Mouse (Mus musculus) ovary, postnatal 14 days (tissue): Measurements from ENCODE around the gene Smpd4.

Experiments used
- DNase-seq: peaks from one replicate; pipeline ENCODE4 v3.0.0; 2022; ENCODE audit warnings: low spot score

Smpd4 gene

DNA sequence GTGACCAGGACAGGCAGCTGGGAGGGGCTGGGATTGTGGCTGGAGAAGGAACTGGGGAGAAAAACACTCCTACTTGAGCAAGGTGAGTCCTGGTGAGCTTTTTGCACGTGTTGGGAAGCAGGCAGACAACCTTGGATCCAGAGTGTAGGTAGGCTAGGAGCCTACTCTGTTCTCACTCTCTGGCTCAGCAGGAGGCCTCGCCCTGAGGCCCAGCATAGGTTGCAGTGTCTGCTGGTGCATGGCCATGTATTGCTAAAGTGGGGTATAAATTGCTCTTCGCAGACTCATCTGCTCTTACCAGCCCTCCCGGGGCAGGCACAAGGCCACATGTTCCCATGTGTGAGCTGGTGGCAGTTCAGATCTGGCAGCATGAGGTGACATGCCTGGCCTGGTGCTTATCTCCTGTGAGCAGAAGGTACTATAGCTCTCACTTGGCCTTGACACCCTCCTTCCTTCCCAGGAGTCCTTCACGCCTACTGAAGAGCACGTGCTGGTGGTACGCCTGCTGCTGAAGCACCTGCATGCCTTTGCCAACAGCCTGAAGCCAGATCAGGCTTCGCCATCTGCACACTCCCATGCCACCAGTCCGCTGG lies 19.0 kb downstream of the Smpd4 start:
- no peak for DNase-seq

DNA sequence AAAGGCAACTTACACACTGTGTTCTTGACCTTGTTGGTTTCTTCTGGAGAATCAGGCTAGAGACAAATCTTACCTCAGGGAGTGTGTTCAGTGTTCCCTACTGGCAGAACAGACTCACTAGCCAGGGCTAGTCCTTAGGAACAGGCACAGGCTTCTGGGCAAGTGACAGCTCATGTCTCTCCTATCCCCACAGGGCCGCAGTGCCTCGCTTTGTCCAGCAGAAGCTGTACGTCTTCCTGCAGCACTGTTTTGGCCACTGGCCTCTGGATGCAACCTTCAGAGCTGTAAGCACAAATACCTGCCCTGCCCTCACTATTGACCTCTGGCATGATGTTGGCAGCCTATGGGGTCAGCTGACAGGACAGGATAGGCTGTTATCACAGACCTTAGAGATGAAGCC lies 19.9 kb downstream of the Smpd4 start:
- no peak for DNase-seq

DNA sequence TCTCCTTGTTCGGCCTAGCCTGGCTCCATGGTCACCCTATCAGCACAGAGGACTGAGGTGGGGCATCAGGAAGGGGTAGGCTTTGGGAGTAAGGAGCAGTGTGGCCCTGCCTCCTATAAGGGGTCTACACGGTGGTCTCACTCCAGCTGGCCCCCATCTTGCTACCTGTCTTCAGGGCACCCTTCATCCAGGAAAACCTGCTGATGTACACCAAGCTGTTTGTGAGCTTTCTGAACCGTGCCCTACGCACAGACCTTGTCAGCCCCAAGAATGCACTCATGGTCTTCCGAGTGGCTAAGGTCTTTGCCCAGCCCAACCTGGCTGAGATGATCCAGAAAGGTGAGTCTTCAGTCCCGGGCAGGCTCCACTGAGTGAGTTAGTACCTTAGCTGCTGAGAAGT lies 20.8 kb downstream of the Smpd4 start:
- DNase-seq: no peak

DNA sequence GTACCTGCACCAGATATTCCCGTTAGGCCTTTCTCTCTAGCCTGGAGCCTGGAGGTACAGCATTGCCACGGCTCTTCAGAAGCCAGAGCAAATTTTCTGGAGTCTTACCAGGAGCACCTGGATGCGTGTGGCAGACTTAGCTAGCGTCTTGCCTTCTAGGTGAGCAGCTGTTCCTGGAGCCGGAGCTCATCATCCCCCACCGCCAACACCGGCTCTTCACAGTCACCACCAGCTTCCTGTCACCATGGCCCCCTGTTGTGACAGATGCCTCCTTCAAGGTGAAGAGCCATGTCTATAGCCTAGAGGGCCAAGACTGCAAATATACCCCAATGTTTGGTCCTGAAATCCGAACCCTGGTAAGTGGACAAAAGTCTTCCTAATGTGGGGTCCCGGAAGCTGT lies 21.6 kb downstream of the Smpd4 start:
- no peak for DNase-seq

DNA sequence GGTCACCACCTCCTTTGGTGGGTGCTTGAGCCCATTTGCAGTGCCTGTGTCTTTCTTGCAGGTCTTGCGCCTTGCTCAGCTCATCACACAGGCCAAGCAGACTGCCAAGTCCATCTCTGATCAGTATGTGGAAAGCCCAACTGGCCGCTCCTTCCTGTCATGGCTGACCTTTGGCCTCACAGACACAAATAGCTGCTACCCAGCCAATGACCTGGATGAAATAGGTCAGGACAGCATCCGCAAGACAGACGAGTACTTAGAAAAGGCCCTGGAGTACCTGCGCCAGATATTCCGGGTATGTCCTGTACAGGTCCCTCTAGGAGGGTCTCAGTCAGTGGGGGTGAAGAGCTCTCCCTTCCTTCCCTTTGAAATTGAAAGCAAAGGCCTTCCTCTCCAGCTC lies 22.1 kb downstream of the Smpd4 start:
- DNase-seq: no peak

DNA sequence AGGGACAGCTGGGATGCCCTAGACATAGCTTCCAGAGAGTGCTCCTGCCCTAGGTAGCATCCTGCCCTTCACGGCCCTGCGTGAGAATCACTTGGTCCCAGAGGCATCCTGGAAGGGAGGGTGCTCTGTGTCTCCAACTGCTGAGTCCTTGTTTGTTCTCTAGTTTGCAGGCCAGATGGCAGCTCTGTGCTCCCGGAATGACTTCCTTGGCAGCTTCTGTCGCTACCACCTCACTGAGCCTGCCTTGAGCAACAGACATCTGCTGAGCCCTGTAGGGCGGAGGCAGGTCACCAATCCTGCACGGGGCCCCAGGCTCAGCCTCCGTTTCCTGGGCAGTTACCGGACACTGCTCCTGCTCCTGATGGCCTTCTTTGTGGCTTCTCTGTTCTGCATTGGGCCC lies 23.2 kb downstream of the Smpd4 start:
- no peak for DNase-seq

DNA sequence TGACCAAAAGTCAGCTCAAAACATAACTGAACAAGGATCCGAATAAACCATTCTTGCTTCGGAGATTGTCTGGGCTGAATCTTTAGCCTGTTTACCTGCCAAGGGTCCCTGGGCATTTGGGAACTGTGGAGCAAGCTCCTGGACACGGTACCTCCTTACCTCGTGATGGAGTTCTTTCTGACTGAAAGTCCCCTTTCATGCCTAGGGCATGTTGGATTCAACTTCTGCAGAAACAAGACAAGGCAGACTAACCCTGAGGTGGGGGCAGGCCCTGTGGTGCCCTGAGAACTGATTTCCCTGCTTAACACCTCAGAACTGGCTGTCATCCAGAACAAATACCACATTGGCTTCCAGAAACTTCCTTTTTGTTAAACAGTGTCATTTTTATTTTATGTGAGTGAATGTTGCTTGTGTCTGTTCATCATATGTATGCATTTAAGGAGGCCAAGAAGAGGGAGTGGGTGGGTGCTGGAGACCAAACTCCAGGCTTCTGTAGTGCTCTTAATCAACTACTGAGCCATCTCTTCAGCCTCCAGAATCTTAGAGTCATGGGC lies 24.4 kb downstream of the Smpd4 start:
- DNase-seq: no peak

DNA sequence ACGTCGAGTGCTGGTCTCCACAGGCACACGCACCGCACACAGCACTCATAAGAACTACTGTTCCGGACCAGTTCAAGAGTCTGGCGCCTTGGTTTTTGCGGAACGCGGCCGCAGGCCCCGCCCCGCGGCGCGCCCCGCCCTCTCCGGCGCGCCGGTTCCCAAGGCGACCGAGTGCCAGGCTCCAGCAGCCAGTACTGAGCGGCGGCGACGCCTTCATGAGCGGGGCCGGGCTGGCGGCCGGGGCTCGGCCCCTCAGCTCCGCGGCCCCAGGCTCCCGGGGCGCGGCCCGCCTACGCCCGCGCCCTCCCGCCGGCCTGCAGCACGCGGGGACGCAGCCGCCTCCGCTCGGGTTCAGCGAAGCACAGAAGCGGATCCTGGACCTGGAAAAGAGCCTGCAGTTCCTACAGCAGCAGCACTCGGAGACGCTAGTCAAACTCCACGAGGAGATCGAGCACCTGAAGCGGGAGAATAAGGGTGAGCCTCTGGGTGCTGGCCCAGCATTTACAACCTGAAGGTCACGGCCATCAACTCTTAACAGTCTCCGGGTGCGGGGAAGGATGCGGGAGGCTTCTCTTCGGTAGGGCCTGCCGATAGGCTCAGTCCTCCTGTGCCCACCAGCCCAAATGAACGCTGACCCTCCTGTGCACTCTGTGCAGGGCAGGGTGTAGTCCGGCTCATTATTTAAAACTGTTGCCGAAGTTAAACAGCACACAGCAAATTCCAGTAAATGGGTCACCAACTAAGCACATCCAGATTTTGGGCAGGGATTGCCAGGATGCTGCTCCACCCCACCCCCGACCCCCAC lies 27.4 kb downstream of the Smpd4 start, which contains the start of gene Ccdc74a:
TSS of gene Ccdc74a (plus strand) at position 161 of the 805 bp plus-strand sequence.
- DNase-seq: peak; percentile 70

DNA sequence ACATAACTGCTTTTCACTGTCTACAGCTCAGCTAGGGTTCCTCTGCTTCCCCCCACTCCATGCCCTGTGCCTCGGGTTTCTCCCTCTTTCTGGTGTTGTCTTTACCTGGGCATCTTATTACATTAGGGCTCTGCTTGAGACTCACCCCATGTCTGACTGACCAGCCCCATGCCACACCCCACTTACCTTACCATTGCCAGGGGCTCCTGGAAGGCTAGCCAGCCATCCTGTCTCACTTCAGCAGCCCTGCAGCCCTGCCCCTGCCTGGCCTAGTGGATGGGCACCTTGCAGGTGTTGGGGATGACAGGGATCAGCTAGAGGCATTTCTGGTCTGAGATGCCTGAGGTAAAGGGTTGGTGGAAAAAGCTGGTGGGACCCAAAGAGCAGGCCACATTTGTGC lies 28.0 kb downstream of the Smpd4 start:
- DNase-seq: no peak

DNA sequence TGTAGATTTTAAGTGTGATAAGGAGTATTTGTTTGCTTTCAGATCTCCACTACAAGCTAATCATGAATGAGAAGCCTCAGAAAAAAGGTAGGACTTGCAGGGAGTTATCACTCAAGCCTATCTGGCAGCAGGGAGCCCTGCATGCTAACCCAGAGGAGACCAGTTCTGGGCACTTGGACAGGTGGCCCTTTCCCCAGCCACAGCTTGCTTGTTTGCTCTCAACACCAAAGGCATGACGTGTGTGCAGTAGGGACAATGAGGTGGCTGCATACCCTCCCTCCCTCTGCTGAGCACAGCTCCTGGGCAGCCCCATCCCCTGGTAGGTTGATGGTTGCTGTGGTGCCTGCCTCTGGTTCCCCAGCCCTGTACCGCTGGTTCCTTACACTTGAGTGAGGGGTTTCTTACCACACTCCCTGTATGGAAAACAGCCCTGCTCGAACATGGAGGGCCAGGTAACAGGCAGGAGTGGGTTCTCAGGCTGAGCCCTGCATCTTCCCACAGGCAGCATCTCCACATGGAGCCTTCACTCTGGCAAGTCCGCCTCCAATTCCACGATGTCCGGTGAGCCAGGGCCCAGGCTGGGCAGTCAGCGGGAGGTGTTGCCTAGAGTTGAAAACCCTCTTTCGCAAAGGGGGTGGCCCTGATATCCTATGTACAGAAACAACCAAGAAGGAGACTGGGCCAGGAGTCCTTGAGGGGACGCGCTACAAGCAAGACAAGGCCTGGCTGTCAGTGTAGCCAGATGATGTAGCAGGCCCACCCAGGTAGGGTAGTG lies 28.6 kb downstream of the Smpd4 start:
- DNase-seq: no peak

DNA sequence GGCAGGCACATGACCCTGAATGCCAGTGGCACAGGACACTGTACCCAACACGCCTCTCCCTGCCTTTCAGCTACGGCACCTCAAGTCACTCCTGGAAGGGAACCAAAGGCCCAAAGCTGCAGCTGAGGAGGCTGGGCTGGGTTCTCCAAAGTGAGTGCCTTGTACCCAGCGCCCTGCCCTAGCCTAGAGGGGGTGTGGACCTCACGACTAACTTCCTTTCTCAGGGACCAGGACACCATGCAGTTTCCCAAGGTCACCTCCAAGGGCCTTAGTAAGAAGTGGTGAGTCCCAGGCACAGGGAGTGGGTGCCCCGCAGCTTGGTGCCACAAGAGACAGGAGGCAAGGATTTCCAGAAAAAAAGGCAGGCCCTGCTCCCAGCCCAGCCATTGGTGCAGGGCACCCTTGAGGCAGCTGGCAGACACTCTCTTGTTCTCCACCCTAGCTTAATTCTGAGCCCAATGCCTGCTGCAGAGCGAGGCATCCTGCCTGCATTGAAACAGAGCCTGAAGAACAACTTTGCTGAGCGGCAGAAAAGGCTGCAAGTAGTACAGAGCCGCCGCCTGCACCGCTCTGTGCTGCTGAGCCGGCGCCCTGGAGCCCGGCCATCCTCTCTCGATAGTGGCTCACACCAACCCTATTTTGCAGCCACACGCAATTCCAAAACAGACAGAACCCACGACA lies 30.9 kb downstream of the Smpd4 start:
- no peak for DNase-seq

DNA sequence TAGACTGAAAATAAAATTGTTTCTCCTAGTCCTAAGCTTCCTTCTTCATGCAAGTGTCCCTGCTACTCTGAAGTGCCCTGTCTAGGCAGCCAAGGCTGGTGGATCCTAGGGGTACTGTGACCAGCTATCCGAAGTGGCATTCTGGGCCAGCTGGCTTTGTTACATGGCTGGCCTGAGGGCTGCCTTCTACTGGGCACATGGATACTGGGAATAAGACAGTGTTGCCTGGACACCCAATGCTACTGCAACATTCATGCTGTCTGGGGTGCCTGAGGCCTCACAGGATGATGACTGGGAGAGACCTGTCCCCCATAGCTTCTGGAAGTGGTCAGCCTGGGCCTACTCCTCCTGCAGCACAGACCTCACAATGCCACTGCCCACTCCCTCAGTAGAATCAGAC lies 31.6 kb downstream of the Smpd4 start:
- DNase-seq: no peak

DNA sequence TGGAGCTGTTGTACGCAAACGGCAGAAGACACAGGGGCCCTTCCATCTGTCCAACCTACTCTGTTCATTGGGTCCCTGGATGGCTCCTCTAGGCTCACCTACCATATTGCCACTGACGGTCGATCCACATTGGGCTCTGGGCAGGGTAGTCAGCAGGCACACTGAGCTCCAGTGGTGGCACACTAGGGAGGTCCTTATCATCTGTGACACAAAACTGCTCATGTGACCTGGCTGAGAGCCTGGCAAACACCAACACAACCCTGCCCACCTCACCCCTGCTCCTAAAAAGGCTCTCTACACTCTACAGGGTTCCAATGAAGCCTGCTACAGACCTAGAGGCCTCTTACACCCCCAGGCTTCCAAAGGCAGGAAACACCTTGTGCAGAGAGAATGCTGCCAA lies 33.5 kb downstream of the Smpd4 start:
- DNase-seq: no peak

DNA sequence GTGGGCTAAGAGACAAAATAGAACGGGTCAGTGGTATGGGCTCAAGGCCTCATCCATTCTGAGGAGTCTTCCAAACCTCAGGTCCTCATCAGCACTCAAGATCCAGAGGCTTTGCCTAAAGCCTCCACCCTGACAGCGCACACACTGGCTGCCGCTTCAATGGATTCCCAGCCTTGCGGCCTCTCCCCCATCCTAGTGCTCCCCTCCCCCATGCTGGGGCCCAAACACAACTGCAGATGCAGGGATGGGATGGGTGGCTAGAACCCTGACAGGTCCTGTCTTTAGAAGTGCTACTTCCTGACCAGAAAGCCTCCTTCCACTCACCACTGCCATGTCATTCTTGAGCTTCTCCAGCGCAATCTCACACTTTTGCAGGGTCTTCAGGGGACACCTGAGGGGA lies 34.4 kb downstream of the Smpd4 start:
- no peak for DNase-seq

DNA sequence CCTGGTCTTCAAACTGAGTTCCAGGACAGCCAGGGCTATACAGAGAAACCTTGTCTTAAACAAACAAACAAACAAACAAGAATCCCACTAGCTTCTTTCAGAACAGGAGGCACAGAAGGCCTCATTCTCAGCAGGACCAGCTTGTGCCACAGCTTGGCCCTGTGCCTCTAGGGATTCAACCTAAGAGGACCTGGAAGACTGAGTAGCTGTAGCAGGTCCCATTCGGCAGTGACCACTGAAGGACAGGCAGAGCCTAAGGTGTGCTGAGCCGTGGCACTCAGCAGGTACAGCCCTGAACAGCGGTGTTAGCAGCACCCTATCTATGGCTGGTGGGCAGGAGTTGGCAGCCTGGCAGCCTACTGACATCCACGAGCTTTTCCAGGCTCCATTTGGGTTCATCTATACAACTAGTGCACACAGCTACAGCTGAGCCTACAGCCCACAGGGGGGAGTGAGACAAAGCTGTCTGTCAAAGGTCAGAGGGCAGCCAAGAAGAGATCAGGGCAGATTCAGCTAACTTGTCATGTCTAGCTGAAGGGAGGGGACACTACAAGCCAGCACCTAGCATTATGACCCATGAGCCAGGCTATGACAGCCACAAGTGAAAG lies 35.1 kb downstream of the Smpd4 start:
- no peak for DNase-seq

DNA sequence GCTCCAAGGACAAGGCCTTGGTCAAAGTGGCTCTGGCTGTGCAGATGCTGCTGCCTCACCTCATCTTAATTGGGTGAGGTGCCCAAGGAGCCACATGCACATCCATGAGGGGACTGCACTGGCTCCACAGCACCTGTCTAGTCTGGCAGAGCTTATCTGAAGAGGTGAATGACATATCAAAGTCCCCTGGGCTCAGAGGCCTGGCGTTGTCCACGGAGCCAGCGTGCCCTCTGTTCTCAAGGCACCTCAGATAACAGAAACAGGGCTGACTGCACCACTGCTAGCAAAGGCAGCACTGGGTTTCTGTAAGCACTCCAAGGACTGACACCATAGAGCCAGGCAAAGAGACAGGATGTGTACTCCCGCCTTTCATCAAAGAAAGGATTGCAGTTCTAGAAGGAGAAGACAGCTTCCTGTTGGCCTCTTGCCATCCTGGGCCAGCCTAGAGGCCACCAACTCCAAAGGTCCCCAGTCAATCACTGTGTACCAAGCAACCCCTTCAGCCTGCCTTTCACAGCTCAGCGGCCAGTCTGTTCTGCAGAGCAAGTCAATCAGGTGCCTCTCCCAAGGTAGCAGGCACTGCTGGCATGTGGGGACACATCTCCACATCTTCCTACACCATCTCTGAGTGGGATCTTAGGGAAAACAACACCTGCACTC lies 37.2 kb downstream of the Smpd4 start:
- no peak for DNase-seq

DNA sequence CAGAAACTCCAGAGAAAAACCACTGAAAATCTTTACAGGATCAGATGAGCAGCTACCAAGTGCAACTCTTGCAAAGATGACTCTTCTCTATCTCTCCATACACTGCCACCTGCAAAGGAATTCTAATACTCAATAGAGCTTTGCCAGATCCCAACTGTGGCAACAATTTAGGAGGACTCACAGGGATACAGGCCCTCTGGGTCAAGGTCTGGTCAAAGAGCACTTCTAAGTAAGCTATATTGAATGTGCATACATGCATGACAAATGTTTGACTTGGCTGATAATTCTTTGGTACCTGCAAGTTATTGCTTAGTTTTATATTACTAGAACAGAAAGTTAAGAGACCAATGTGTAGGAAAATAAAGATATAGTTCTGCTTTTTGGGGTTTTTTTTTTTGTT lies 46.4 kb downstream of the Smpd4 start:
- no peak for DNase-seq

DNA sequence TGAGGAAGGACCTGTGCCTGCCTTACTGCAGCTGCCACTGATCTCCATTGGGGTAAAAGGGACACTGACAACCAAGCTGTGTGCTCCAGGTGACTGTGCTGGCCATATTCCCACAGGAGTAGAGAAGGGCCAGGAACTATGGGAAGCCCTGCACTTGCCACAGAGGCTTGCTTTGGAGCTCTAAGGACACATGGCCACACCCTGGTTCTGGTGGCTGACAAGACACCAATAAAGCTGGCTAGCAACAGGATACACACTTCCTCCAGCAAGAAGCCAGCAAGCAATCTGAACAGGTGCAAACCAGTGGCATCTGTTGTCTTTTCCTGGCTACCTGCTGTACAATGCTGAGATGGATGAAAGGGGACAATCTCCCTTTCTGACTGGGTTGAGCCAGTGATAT lies 50.7 kb downstream of the Smpd4 start:
- DNase-seq: no peak
